Mouse (Mus musculus): ENCODE measurements around the gene Kif3c.

DNA sequence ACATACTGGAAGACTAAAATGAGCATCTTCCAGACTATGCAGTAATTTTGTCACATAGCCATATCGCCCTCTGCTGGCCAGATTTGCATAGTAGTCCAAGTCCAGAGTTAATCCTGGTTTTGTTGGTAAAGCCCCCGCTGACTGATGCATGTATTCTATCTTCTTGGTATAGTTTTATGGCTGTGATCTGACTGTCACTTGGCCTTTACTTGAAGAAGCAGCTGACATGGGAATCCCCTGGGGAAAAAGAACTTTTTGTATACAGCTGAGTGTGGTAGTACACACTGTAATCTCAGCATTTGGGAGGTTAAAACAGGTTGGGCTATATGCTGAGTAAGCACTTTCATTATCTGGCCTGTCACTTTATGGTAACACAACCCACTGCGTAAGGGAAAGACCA is 5.6 kb upstream of the Kif3c start:
- TF ChIP-seq CTCF (IDR thresholded peaks at IDR 0.05) (peak; percentile 94), POLR2A (IDR thresholded peaks at IDR 0.05; ENCODE audit: insufficient read depth, low read depth, low read length) (no peak)

Measured in heart, adult 2 months (tissue).